Mouse (Mus musculus) lung, adult 2 months (tissue): ENCODE results near the gene Hist1h4h. TPM values are rescaled to one million over a fixed set of nuclear protein-coding genes. Genes with fewer than 3 reads are reported as not detected.

ENCODE experiments used
- DNase-seq: peaks from one replicate; pipeline ENCODE4 v3.0.0; 2022
- H3K4me1 ChIP-seq: fragments of 200-500 bp; 2 replicates; pipeline ENCODE4 v1.6.1; 2011; ENCODE audit warnings: low read length; ENCODE audit not compliant: control insufficient read depth, insufficient read depth
- H3K4me3 ChIP-seq: fragments of 200-500 bp; replicated peaks from 2 replicates; pipeline ENCODE3; 2011; ENCODE audit warnings: low read depth, mild to moderate bottlenecking, control low read depth, low read length; ENCODE audit errors: extremely low read depth
- CTCF ChIP-seq: fragments of 200-500 bp; IDR thresholded peaks from 2 replicates; pipeline ENCODE4 v1.5.1; 2011; ENCODE audit warnings: mild to moderate bottlenecking, low read length, control low read depth; ENCODE audit not compliant: insufficient read depth
- POLR2A ChIP-seq: fragments of 200-500 bp; IDR thresholded peaks from 2 replicates; pipeline ENCODE4 v1.6.1; 2011; ENCODE audit warnings: low read depth, mild to moderate bottlenecking, control low read depth, low read length, borderline replicate concordance; ENCODE audit errors: extremely low read depth
- WGBS: fragments of 180-500 bp; shearing (Covaris S2); methylation state at CpG from one replicate; pipeline ENCODE4 v1.1.7; 2018; 5-methylcytosine and 5-hydroxymethylcytosine counted together
- polyA plus RNA-seq: library from polyadenylated mRNA; depleted of rRNA; stranded (reverse); fragments of >200 nt; gene quantifications from 2 replicates; pipeline ENCODE4 v1.2.3, GENCODE M21; 2012; rRNA removed

Hist1h4h gene
- 27.1 and 28.0 TPM in 2 replicates for polyA plus RNA-seq

DNA sequence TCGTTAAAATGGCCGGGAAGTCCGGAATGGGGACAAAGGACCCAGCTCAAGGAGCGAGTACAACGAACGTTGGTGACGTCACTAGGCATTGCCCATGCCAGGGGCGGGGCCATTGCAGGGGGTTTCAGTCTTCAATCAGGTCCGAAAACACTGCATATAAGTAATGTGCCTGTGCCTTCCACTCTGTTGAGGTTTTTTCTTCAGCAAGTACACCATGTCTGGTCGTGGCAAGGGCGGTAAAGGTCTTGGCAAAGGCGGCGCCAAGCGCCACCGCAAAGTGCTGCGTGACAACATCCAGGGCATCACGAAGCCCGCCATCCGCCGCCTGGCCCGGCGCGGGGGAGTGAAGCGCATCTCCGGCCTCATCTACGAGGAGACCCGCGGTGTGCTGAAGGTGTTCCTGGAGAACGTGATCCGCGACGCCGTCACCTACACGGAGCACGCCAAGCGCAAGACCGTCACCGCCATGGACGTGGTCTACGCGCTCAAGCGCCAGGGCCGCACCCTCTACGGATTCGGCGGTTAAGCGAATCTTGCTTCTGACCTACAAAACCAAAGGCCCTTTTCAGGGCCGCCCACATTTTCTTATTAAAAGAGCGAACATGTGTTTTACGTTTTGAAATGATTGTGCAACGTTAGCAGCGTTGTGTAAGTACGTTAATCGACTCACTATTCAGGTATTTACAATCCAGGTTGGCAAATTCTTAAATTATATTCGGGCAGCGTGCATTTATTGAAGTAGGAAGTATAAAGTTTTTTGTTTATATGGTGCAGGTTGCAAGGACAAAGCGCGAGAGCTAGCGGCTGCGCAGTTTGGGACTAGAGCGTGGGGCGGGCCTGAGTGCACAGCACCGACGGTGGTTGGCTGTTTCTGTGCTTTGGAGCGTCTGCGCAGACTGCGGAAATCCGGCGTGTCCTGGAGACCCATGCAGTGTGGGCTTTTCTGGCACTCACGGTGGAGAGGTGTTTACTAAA is at the start of gene Hist1h4h:
TSS of gene Hist1h4h (plus strand) at position 150 of the 975 bp plus-strand sequence.
- DNase-seq, result peak; percentile 96
- under 1% methylated on average over 62 of the region's 70 CpGs for WGBS
- H3K4me3 ChIP-seq, result peak within 1 kb of the TSS; percentile 73
- TF ChIP-seq POLR2A (peak; percentile 98), CTCF (no peak)
- peaks cover 5% of the 10 kb centered on the region for H3K4me1 ChIP-seq

DNA sequence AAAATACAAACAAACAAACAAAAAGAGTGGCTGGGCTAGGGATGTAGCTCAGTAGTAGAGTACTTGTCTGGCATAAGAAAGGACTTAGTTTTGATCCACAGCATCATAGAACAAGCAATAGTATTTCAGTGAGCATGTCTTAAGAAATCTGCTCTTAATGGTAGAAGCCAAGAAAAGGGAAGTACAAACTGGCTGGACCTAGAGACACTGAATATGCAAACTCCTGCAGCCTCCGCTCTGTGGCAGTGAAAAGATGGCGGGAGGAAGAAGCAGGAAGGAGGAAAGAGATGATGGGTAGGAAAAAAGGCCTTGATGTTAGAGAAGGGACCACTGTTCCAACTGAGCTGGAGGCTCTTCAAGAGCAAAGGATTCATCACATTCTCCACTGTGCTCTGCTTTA is 47.7 kb upstream of the Hist1h4h start:
- H3K4me3 ChIP-seq, result no peak overlapping the region
- H3K4me1 ChIP-seq, result no peaks in the 10 kb centered on the region
- WGBS, result 89% methylated on average over 2 of the region's 2 CpGs
- DNase-seq, result no peak
- TF ChIP-seq POLR2A (no peak), CTCF (no peak)

DNA sequence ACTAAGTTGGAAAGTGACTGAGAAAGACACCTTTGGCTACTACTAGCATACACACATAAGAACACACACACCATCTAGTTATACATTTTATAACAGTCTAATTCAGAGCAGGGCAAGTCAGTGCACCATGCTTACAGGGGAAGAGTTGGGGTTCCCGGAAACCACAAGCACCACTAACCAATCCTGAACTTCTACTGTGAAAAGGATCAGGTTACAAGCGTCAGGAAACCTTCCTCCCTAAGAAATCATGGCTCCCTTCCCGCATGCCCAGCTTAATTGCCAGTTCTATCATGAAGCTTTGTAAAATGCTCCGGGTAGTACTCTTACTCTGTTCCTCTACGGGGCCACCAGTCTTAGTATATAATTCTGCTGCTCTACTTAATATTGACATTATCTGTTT is 45.6 kb upstream of the Hist1h4h start:
- TF ChIP-seq POLR2A (no peak), CTCF (no peak)
- 47% methylated on average over 5 of the region's 5 CpGs for WGBS
- H3K4me3 ChIP-seq, result no peak overlapping the region
- no peak for DNase-seq
- peaks cover 2% of the 10 kb centered on the region; the same call in 1 of the 2 replicates for H3K4me1 ChIP-seq

DNA sequence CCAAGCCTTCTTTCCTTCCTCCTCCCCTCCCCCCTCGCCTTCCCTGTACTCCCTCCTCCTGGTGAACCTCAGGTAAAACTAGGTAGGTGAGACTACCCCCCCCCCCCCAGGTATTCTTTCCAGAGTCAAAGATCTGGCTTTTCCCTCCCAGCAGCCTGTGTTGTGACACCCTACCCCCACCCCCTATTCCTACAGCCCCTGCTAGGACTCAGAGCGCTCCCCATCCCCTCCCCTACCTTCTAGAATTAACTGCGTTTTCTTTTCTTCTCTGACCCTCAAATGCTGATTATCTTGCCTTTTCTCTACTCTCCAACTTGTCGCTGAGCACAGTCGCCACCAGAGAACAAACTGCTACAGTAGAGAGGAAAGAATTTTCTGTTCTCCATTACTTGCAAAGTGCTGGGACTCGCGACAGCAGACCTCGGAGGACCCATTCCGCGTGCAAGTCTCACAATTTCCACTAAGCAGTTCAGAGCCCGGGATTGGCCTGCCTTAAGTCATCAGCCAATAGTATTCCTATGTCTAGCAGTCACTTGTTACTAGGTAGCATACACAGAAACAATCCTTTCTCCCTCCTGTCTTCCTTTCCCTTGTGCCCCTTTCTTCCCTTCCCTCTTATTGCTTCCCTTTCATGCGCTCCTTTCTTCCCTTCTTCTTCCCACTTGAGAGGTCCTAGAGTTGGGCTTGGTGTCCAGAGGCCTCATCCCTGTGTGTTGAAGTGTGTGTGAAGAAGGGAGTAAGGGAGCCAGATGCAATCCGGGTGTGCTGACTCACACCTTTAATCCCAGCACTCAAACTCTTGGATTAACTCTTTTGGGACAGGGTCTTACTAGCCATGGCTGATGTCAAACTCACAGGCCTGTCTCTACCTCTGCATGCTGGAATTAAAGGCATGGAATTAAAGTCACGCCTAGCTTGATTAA is 42.2 kb upstream of the Hist1h4h start, which contains the start of gene Btn2a2:
TSS of gene Btn2a2 (minus strand) at position 458 of the 923 bp plus-strand sequence.
- WGBS, result 6% methylated on average over 13 of the region's 14 CpGs
- TF ChIP-seq CTCF (no peak), POLR2A (no peak)
- peak within 1 kb of the TSS; percentile 27 for H3K4me3 ChIP-seq
- H3K4me1 ChIP-seq, result peaks cover 2% of the 10 kb centered on the region; the same call in 1 of the 2 replicates
- DNase-seq, result no peak

DNA sequence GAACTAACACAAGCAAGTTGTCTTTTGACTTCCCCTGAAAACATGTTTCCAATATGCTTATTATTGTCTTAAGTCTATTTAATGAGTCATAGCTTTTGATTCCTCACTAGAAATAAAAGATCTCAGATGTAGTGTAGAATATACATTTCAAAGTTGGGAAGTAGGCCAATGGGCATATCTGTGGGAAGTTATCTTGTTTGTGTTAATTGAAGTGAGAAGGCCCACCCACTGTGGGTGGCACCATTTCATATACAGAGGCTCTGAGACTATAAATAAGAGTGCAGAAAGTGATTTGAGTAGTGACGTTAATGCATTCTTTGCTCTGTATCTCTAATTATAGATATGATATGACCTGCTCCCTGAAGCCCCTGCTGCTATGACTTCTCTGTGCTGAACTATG is 40.0 kb upstream of the Hist1h4h start:
- DNase-seq, result no peak

DNA sequence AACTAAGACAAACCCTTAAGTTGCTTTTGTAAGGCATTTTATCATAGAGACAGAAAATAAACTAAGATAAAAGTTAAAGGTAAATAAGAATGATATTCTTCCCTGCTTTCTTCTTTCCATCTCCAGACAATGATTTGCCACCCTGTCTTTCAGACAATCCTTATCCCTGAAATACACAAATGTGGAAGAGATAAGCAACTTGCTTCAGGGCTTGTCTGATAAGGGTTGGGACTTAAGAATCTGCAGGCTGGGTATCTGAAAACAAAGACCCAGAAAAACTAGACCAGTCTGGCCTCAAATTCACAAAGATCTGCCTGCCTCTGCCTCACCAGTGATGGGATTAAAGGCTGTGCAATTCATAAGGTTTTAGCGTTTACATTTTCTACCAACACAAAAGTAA is 39.6 kb upstream of the Hist1h4h start:
- 38% methylated on average over 1 of the region's 1 CpGs for WGBS
- no peak for DNase-seq
- H3K4me3 ChIP-seq, result no peak overlapping the region
- peaks cover 2% of the 10 kb centered on the region; the same call in 1 of the 2 replicates for H3K4me1 ChIP-seq
- TF ChIP-seq CTCF, result no peak
- TF ChIP-seq POLR2A, result no peak

More for the DNA sequence above, 40.0 kb upstream of the Hist1h4h start:
- Histone ChIP-seq H3K4me3 (no peak overlapping the region), H3K4me1 (peaks cover 2% of the 10 kb centered on the region; the same call in 1 of the 2 replicates)
- 75% methylated on average over 1 of the region's 1 CpGs for WGBS
- TF ChIP-seq CTCF (no peak), POLR2A (no peak)

DNA sequence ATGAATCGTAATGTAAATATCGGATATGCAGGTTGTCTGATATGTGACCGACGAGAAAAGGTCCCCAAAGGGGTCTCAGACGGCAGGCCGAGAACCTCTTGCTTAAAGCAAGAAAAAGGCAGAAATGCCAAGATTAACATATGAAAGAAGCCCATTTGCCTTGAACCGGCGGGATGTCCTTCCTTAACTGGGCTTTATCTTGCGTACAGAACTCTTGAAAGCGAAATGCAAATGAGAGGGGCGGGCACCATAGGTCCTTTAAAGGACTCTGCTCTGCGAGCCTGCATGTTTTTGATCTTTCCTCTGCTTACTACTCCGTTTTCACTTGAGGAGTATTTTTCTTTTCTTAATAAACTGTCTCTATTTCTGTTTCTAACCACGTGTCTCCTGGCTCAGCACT is 38.9 kb upstream of the Hist1h4h start:
- no peak overlapping the region for H3K4me3 ChIP-seq
- WGBS, result 22% methylated on average over 14 of the region's 14 CpGs
- DNase-seq, result no peak

DNA sequence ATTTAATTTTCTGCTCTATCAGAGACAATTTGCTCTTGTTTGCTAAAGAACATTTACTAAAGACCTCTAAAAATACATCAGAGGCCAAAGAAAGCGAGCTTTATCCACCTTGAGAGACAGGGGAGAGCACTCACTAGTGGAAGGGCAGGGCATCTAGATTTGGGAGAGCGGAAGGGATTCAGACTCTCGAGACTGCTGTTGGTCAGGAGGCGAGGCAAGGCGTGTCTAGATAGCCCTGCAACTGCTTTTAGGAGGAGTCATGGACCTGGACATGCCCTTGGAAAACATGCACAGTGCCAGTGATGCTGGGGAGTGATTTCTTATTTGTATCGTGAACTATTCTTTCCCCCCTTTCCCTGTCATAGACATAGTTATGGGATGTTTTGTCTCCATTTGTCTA is 35.3 kb upstream of the Hist1h4h start:
- Histone ChIP-seq H3K4me3 (no peak overlapping the region), H3K4me1 (no peaks in the 10 kb centered on the region)
- WGBS, result 90% methylated on average over 6 of the region's 6 CpGs
- TF ChIP-seq CTCF, result no peak
- TF ChIP-seq POLR2A, result no peak
- DNase-seq, result no peak

More for the DNA sequence above, 38.9 kb upstream of the Hist1h4h start:
- peaks cover 2% of the 10 kb centered on the region; the same call in 1 of the 2 replicates for H3K4me1 ChIP-seq
- TF ChIP-seq CTCF (no peak), POLR2A (no peak)
